Mouse (Mus musculus): ENCODE data around the gene Ssc4d. TPM values are rescaled to one million over a fixed set of nuclear protein-coding genes. Genes with fewer than 3 reads are reported as not detected.
A peak's percentile ranks its signal among the peaks of the same experiment; 100 is the strongest.

Ssc4d gene
- total RNA-seq, 2 experiments from 2014 or later: 6.7 to 8.1 TPM

GRCm38 (mm10) chr5:135942710-135943109 lies 31.6 kb downstream of the Ssc4d start:
- no peak for DNase-seq (ENCODE audit: low spot score in 2 of 2)

DNA sequence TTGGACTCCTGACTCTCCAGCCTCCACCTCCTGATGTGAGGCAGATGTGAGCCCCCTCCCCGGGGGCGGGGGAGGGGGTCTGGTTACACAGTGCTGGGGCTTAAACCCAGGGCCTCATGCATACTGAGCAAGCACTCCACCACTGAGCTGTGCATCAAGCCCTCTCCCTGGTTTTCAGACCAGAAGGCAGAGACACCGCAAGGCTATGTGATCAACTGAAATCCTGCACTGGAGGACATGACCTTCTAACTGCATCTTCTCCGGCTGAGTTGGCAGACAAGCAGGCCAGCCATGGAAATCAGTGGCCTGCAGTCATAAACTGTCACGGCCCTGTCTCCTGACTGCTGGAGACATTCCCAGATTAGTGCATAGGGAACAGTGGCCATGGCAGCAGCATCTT lies 33.7 kb downstream of the Ssc4d start:
- DNase-seq (ENCODE audit: low spot score in 2 of 2): no peak

DNA sequence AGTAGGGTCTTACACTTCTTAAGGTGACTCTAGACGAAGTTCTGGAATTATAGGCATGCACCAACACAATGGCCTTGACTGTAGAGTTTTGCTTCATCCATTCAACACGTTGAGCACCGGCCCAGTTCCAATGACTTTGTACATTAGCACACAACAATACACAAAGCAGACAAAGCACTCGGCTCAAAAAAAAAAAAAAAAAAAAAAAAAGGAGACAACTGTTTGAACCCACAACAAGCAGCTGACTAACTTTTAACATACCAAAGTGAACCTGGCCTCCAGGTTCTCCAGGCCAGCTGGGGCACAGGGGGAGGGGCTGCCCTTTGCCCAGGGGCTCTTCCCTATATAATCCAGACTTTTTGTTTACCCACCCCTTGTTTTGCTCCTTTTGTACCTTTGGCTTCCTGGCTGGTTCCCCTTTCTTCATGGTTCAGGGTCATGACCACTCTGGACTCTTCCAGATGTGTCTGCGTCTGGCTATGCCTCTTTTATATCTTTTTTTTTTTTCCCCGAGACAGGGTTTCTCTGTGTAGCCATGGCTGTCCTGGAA lies 38.6 kb downstream of the Ssc4d start:
- DNase-seq (ENCODE audit: low spot score in 2 of 2): no peak

- DNase-seq (ENCODE audit: low spot score in 2 of 2): no peak
Observed at GRCm38 (mm10) chr5:135935176-135935523, 39.2 kb downstream of the Ssc4d start.

- DNase-seq (ENCODE audit: low spot score in 2 of 2): peak; percentile 94 to 98
Observed at GRCm38 (mm10) chr5:135934481-135935175, 39.7 kb downstream of the Ssc4d start, which contains the start of gene Ywhag. Ywhag (minus strand) TSS chr5:135934616.

GRCm38 (mm10) chr5:135933900-135934441 lies 40.4 kb downstream of the Ssc4d start:
- DNase-seq (ENCODE audit: low spot score in 2 of 2): peak in 1 of 2 experiments; percentile 30

GRCm38 (mm10) chr5:135933222-135933899 lies 41.0 kb downstream of the Ssc4d start:
- DNase-seq (ENCODE audit: low spot score in 2 of 2): no peak

DNA sequence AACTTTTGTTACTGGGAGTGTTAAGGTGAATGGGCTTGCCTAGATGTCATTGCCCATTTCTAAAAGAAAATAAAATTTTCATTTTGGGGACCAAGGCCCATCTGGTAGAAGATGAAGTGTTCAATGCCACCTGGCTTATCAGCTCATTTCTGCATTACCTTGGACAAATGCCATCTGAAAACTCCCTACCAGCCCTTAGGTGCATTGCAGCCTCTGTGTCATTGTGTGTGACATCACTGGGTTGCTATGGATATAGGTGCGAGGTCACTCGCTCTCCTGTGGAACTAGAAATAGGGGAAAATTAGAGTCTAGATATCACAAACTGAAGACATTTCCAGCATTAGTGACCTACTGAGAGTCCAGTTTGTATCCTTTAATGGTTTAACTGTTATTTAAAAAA lies 42.0 kb downstream of the Ssc4d start:
- DNase-seq (ENCODE audit: low spot score in 2 of 2): no peak

GRCm38 (mm10) chr5:135931526-135931925 lies 42.8 kb downstream of the Ssc4d start:
- DNase-seq (ENCODE audit: low spot score in 2 of 2): no peak

- DNase-seq (ENCODE audit: low spot score in 2 of 2): no peak
Observed at GRCm38 (mm10) chr5:135929685-135930424, 44.5 kb downstream of the Ssc4d start.

DNA sequence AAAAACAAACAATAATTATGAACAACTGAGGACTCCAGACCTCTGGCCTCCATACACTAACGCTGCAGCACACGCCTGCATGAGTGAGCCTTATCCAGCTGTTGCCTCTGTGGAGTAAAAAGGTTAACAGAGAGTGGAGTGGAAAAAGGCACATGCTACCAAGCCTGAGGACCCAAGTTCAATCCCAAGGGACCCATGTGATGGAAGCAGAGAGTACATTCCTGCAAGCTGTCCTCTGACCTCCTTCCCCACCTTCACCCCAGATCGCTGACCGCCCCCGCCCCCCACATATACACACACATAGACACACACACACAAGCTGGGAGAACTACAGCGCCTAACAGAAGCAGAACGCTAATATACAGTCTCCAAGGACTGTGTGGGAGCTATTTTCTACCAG lies 50.4 kb downstream of the Ssc4d start:
- DNase-seq (ENCODE audit: low spot score in 2 of 2): no peak

- DNase-seq (ENCODE audit: low spot score in 2 of 2): no peak
Observed at GRCm38 (mm10) chr5:135919902-135920301, 54.4 kb downstream of the Ssc4d start.

DNA sequence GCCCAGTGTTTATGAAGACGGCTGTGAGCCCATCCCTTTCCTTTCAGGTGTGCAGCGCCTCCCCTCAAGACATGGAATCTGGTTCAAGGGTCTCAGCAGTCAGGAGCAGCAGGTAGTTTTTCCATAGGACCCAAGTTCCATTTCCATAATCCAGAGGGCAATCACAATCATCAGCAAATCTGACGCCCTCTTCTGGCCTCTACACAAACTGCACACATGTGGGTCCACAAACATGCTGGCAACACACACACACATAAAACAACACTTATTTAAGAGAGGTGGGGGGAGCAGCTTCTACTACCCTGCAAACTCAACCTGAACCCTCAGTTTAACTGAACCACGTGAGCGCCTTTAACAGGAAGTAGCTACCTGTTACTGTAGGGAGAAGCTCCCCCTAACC lies 55.7 kb downstream of the Ssc4d start:
- DNase-seq (ENCODE audit: low spot score in 2 of 2): no peak

GRCm38 (mm10) chr5:135918059-135918437 lies 56.3 kb downstream of the Ssc4d start:
- DNase-seq (ENCODE audit: low spot score in 2 of 2): no peak

DNA sequence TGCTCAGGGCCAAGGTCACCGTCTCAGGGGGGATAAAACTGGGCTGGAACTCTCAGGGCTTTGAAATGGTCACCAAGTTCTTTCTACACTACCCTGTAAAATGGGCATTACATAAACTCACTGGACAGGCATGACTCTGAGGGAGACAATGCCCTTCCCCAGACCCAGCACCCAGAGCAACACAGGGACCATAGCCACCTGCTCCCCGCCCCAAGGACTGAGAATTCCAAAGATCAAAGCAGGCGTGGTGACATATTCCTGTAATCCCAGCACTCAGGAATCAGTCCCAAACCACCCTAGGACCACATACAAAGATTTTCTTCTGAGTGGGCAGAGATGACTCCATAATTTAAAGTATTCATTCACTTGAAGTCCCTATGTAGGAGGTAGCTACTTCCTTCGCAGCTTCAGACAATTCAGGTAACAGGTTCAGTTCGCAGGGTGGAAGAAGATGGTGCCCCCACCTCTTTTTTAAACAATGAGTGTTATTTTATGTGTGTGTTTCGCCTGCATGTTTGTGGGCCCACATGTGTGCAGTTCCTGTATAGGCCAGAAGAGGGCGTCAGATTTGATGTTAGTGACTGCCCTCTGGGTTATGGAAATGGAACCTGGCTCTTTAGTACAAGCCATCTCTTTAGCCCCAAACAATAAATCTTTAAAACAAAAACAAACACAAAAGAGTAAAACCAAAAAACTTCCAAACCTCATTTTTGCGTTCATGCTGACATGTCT lies 56.8 kb downstream of the Ssc4d start:
- DNase-seq (ENCODE audit: low spot score in 2 of 2): no peak

GRCm38 (mm10) chr5:135916601-135917000 lies 57.7 kb downstream of the Ssc4d start:
- no peak for DNase-seq (ENCODE audit: low spot score in 2 of 2)

DNA sequence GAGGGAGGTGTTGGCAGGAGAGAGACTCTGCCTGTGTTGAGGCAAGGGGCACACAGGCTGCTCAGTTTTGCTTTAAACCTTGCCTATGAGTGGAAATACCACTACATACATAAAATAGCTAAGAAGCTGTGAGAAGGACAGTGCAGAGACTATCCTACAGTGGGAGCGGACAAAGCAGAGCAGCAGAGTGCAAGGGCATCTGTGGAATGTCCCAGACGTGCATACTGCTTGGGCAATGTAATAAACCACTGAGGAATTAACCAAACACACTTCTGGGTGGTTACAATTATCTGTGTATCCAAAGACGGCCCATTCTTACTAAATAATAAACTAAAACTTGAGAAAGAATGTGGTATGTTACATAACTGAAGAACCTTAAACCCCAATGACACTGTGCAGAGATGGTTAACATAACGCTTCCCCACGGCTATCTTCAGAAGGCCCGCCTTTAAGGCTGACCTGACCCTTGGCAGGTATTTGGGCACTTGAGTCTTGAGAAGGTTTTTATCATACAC lies 58.2 kb downstream of the Ssc4d start:
- DNase-seq (ENCODE audit: low spot score in 2 of 2): no peak

DNA sequence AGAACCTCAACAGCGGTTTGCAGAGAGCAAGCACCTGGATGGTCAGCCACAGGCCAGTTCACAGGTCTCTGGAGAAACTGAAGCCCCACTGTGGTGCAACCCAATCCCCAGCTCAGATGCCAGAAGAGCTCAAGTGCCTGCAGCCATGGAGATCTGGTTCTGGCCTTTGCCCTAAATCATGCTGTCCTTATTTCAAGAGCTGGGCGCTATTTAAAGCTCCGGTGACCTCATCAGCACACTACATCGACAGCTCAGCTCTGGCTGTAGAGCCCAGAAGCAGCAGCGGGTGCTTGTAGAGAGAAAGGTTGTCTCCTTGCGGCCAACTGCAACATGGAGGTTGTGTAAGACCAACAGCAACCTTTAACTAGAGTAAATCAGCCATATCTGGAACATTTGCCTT lies 60.2 kb downstream of the Ssc4d start:
- DNase-seq (ENCODE audit: low spot score in 2 of 2): no peak

- DNase-seq (ENCODE audit: low spot score in 2 of 2): no peak
Observed at GRCm38 (mm10) chr5:135913201-135913600, 61.1 kb downstream of the Ssc4d start.

GRCm38 (mm10) chr5:135911633-135912220 lies 62.6 kb downstream of the Ssc4d start:
- DNase-seq (ENCODE audit: low spot score in 2 of 2): no peak
